Mouse (Mus musculus): ENCODE measurements around the gene Dlx5. TPM values are rescaled to one million over a fixed set of nuclear protein-coding genes. Genes with fewer than 3 reads are reported as not detected.

The Dlx5 gene
- polyA plus RNA-seq, 1 experiment from 2014 or later, result 0.69 TPM

GRCm38 (mm10) chr6:6862611-6863010 is 19.3 kb downstream of the Dlx5 start:
- ATAC-seq (ENCODE audit: low read depth), result peak; percentile 57
- H3K27me3 ChIP-seq (ENCODE audit: control insufficient read depth, insufficient read depth, low read depth, low read length), result peaks cover 86% of the 10 kb centered on the region

GRCm38 (mm10) chr6:6861798-6862428 is 20.0 kb downstream of the Dlx5 start:
- Histone ChIP-seq H3K4me1 (replicated peaks; ENCODE audit: control insufficient read depth, insufficient read depth, low read length) (peaks cover 14% of the 10 kb centered on the region), H3K36me3 (ENCODE audit: control insufficient read depth, insufficient read depth, low read length) (no peaks in the 10 kb centered on the region), H3K9me3 (ENCODE audit: control insufficient read depth, low read length) (no peaks in the 10 kb centered on the region), H3K9ac (ENCODE audit: low read length) (no peak overlapping the region), H3K4me3 (ENCODE audit: low read length) (no peak overlapping the region), H3K27ac (ENCODE audit: low read length) (no peak overlapping the region), H3K4me2 (ENCODE audit: low read depth, low read length) (no peak overlapping the region), H3K27me3 (ENCODE audit: control insufficient read depth, insufficient read depth, low read depth, low read length) (peaks cover 87% of the 10 kb centered on the region)
- no peak for ATAC-seq (ENCODE audit: low read depth)
- 4% methylated on average over 11 of the region's 11 CpGs for WGBS

More at GRCm38 (mm10) chr6:6862611-6863010, 19.3 kb downstream of the Dlx5 start:
- Histone ChIP-seq H3K4me1 (replicated peaks; ENCODE audit: control insufficient read depth, insufficient read depth, low read length) (peaks cover 14% of the 10 kb centered on the region), H3K4me2 (ENCODE audit: low read depth, low read length) (peak overlapping the region; percentile 67), H3K9me3 (ENCODE audit: control insufficient read depth, low read length) (no peaks in the 10 kb centered on the region), H3K9ac (ENCODE audit: low read length) (no peak overlapping the region), H3K4me3 (ENCODE audit: low read length) (peak overlapping the region; percentile 34), H3K27ac (ENCODE audit: low read length) (no peak overlapping the region), H3K36me3 (ENCODE audit: control insufficient read depth, insufficient read depth, low read length) (no peaks in the 10 kb centered on the region)
- WGBS, result under 1% methylated on average over 23 of the region's 23 CpGs

- no peak for ATAC-seq (ENCODE audit: low read depth)
- peaks cover 88% of the 10 kb centered on the region for H3K27me3 ChIP-seq (ENCODE audit: control insufficient read depth, insufficient read depth, low read depth, low read length)
- no peak overlapping the region for H3K27ac ChIP-seq (ENCODE audit: low read length)
- H3K4me2 ChIP-seq (ENCODE audit: low read depth, low read length), result no peak overlapping the region
- H3K9ac ChIP-seq (ENCODE audit: low read length), result no peak overlapping the region
- WGBS, result 1% methylated on average over 21 of the region's 21 CpGs
- H3K4me1 ChIP-seq (replicated peaks; ENCODE audit: control insufficient read depth, insufficient read depth, low read length), result peaks cover 14% of the 10 kb centered on the region
- H3K9me3 ChIP-seq (ENCODE audit: control insufficient read depth, low read length), result no peaks in the 10 kb centered on the region
- no peaks in the 10 kb centered on the region for H3K36me3 ChIP-seq (ENCODE audit: control insufficient read depth, insufficient read depth, low read length)
- H3K4me3 ChIP-seq (ENCODE audit: low read length), result no peak overlapping the region
Measured at GRCm38 (mm10) chr6:6861086-6861797, 20.6 kb downstream of the Dlx5 start.

- H3K4me3 ChIP-seq (ENCODE audit: low read length), result no peak overlapping the region; the same call in 1 of the 2 replicates
- H3K36me3 ChIP-seq (ENCODE audit: control insufficient read depth, insufficient read depth, low read length), result no peaks in the 10 kb centered on the region
- H3K27ac ChIP-seq (ENCODE audit: low read length), result no peak overlapping the region
- H3K9ac ChIP-seq (ENCODE audit: low read length), result no peak overlapping the region
- ATAC-seq (ENCODE audit: low read depth), result no peak
- H3K4me1 ChIP-seq (replicated peaks; ENCODE audit: control insufficient read depth, insufficient read depth, low read length), result peaks cover 14% of the 10 kb centered on the region
- WGBS, result under 1% methylated on average over 33 of the region's 33 CpGs
- H3K4me2 ChIP-seq (ENCODE audit: low read depth, low read length), result no peak overlapping the region
- peaks cover 88% of the 10 kb centered on the region for H3K27me3 ChIP-seq (ENCODE audit: control insufficient read depth, insufficient read depth, low read depth, low read length)
- no peaks in the 10 kb centered on the region for H3K9me3 ChIP-seq (ENCODE audit: control insufficient read depth, low read length)
Measured at GRCm38 (mm10) chr6:6860411-6861085, 21.3 kb downstream of the Dlx5 start.

GRCm38 (mm10) chr6:6859950-6860410 is 21.9 kb downstream of the Dlx5 start:
- Histone ChIP-seq H3K27ac (ENCODE audit: low read length) (no peak overlapping the region), H3K9ac (ENCODE audit: low read length) (no peak overlapping the region), H3K4me3 (ENCODE audit: low read length) (no peak overlapping the region), H3K4me2 (ENCODE audit: low read depth, low read length) (no peak overlapping the region), H3K9me3 (ENCODE audit: control insufficient read depth, low read length) (no peaks in the 10 kb centered on the region), H3K27me3 (ENCODE audit: control insufficient read depth, insufficient read depth, low read depth, low read length) (peaks cover 88% of the 10 kb centered on the region), H3K4me1 (replicated peaks; ENCODE audit: control insufficient read depth, insufficient read depth, low read length) (peaks cover 14% of the 10 kb centered on the region), H3K36me3 (ENCODE audit: control insufficient read depth, insufficient read depth, low read length) (no peaks in the 10 kb centered on the region)
- no peak for ATAC-seq (ENCODE audit: low read depth)
- WGBS, result 2% methylated on average over 21 of the region's 21 CpGs

GRCm38 (mm10) chr6:6859111-6859949 is 22.6 kb downstream of the Dlx5 start:
- Histone ChIP-seq H3K4me3 (ENCODE audit: low read length) (no peak overlapping the region), H3K9ac (ENCODE audit: low read length) (no peak overlapping the region), H3K4me2 (ENCODE audit: low read depth, low read length) (no peak overlapping the region), H3K4me1 (replicated peaks; ENCODE audit: control insufficient read depth, insufficient read depth, low read length) (peaks cover 14% of the 10 kb centered on the region), H3K27me3 (ENCODE audit: control insufficient read depth, insufficient read depth, low read depth, low read length) (peaks cover 91% of the 10 kb centered on the region), H3K27ac (ENCODE audit: low read length) (no peak overlapping the region), H3K36me3 (ENCODE audit: control insufficient read depth, insufficient read depth, low read length) (no peaks in the 10 kb centered on the region), H3K9me3 (ENCODE audit: control insufficient read depth, low read length) (no peaks in the 10 kb centered on the region)
- WGBS, result 2% methylated on average over 19 of the region's 19 CpGs
- ATAC-seq (ENCODE audit: low read depth), result no peak

GRCm38 (mm10) chr6:6858571-6858970 is 23.3 kb downstream of the Dlx5 start:
- Histone ChIP-seq H3K9me3 (ENCODE audit: control insufficient read depth, low read length) (no peaks in the 10 kb centered on the region), H3K4me3 (ENCODE audit: low read length) (no peak overlapping the region), H3K27ac (ENCODE audit: low read length) (no peak overlapping the region), H3K36me3 (ENCODE audit: control insufficient read depth, insufficient read depth, low read length) (no peaks in the 10 kb centered on the region), H3K4me2 (ENCODE audit: low read depth, low read length) (no peak overlapping the region), H3K9ac (ENCODE audit: low read length) (no peak overlapping the region), H3K27me3 (ENCODE audit: control insufficient read depth, insufficient read depth, low read depth, low read length) (peaks cover 91% of the 10 kb centered on the region), H3K4me1 (replicated peaks; ENCODE audit: control insufficient read depth, insufficient read depth, low read length) (peaks cover 11% of the 10 kb centered on the region)
- WGBS, result 0% methylated on average over 1 of the region's 1 CpGs
- ATAC-seq (ENCODE audit: low read depth), result no peak

- peaks cover 4% of the 10 kb centered on the region for H3K4me1 ChIP-seq (replicated peaks; ENCODE audit: control insufficient read depth, insufficient read depth, low read length)
- no peak overlapping the region for H3K9ac ChIP-seq (ENCODE audit: low read length)
- no peak overlapping the region for H3K4me2 ChIP-seq (ENCODE audit: low read depth, low read length)
- peaks cover 91% of the 10 kb centered on the region for H3K27me3 ChIP-seq (ENCODE audit: control insufficient read depth, insufficient read depth, low read depth, low read length)
- 14% methylated on average over 2 of the region's 2 CpGs for WGBS
- H3K36me3 ChIP-seq (ENCODE audit: control insufficient read depth, insufficient read depth, low read length), result no peaks in the 10 kb centered on the region
- no peak for ATAC-seq (ENCODE audit: low read depth)
- no peak overlapping the region for H3K4me3 ChIP-seq (ENCODE audit: low read length)
- H3K27ac ChIP-seq (ENCODE audit: low read length), result no peak overlapping the region
- no peaks in the 10 kb centered on the region for H3K9me3 ChIP-seq (ENCODE audit: control insufficient read depth, low read length)
Measured at GRCm38 (mm10) chr6:6857766-6858165, 24.1 kb downstream of the Dlx5 start.

Data from lung, embryonic 16.5 days (tissue).